Mouse (Mus musculus): Measurements from ENCODE around the gene Tab2.

DNA sequence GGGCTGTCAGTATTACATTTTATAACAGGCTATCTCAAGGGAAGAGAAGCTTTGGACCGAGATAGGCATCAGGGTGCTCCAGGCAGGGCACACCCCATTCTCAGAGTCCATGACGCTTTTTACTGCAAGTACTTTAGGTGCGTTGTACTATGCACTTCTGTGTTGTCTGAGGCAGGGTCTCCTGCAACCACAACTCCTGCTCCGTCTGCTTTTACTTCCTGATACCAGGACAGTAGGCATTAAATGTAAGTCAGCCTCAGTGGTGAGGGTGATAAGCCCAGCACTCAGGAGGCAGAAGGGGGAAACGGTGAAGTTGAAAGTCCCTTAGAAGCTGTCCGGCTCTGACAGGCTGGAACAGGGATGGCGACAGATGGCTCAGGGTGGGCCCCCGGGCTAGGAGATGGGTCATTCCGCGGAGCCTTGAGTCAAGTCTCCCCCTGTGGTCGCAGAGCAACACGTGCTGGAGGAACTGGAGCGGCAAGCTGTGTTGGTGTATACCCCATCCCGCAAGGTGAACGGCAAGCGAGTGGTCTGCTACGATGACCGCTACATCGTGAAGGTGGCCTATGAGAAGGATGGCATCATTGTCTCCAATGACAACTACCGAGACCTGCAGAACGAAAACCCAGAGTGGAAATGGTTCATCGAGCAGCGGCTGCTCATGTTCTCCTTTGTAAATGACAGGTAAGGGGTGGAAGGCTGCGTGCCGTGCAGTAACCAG, 93.9 kb downstream of the Tab2 start:
- TF ChIP-seq CTCF (conservative IDR thresholded peaks at IDR 0.05 in 1 of 2, IDR thresholded peaks at IDR 0.05 in 1 of 2; ENCODE audit: low read depth in 2 of 2, low read length in 2 of 2) (no peak), POLR2AphosphoS2 (IDR thresholded peaks at IDR 0.05; ENCODE audit: low read depth, low read length) (no peak), EP300 (IDR thresholded peaks at IDR 0.05; ENCODE audit: low read length) (no peak), JUND (conservative IDR thresholded peaks at IDR 0.05; ENCODE audit: low read depth, low read length) (no peak), KAT2A (IDR thresholded peaks at IDR 0.05; ENCODE audit: insufficient replicate concordance, low read length) (no peak), USF1 (IDR thresholded peaks at IDR 0.05; ENCODE audit: low read depth, low read length) (no peak)
